Mouse (Mus musculus) kidney, adult 2 months (tissue): ENCODE data around the gene Limk2.

Source experiments
- CTCF ChIP-seq: fragments of 200-500 bp; conservative IDR thresholded peaks from 2 replicates; pipeline ENCODE4 v1.5.1; 2011; ENCODE audit warnings: low read depth, mild to moderate bottlenecking, control low read depth, low read length, moderate library complexity, mixed read lengths; ENCODE audit not compliant: insufficient read depth, insufficient read length
- POLR2A ChIP-seq: fragments of 200-500 bp; IDR thresholded peaks from one replicate; pipeline ENCODE4 v1.6.1; 2011; ENCODE audit warnings: low read depth, low read length, control low read depth

DNA sequence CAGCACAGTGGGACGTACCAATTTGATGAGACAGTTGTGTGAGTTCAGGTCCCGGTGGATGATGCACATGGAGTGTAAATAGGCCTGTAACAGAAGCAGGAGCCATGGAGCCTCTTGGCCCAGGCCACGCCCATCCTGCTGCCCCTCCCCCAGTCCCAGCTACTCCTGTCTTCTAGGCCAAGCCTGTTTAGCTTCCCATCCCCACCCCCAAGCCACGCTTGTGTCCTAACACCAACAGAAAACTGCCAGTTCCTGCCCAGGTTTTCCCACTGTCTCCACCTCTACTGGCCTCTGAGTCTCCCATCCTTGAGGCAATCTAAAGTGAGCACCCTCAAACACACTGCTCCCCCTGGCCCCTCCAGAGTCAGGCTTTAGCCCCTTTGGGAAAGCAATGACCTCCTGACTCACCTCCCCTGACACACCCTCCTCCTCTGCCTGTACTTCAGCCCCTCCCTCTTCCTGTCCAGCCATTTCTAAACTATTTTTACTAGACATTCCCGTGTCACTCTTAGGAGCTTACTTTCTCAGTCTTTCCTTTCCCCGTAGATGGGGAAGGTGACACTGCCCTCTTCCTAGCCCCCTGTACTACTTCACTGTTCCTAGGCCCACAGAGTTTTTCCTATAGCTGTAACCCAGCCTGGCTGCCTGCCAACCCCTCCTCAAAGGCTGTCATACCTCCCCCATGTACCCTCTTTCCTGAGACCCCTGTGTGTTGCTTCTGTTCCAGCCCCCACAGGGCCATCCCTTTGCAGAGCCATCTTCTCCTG is 60.2 kb downstream of the Limk2 start:
- TF ChIP-seq CTCF, result no peak
- no peak for TF ChIP-seq POLR2A
